Mouse (Mus musculus): ENCODE measurements around the gene Larp1. TPM values are rescaled to one million over a fixed set of nuclear protein-coding genes. Genes with fewer than 3 reads are reported as not detected.
"Not testable (repeated sequence)": the region's sequence is repeated elsewhere in the genome, so short reads cannot be mapped to it uniquely, and the experiment has no call there.

Gene Larp1
- polyA plus RNA-seq, 1 experiment: 32.8 TPM

DNA sequence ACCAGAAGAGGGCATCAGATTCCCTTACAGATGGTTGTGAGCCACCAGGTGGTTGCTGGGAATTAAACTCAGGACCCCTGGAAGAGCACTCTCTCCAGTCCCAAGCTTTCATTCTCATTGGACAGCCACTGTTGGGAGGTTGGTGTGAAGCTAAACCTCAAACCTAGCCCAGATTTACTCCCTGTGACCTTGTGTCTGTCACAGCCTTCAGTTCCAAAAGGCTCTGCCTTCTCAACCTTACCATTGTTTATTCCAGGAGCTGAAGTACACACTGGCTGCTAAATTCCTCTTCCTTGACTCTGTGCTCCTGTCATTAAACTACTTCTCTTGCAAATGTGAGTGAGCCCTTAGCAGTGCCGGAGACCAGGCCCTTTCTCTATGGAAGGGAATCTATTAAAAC lies 20.1 kb downstream of the Larp1 start:
- no peaks in the 10 kb centered on the region for H3K27me3 ChIP-seq (ENCODE audit: control insufficient read depth)
- no peak overlapping the region for H3K4me3 ChIP-seq (replicated peaks)
- TF ChIP-seq GATA1 (IDR thresholded peaks at IDR 0.05; ENCODE audit: low read length): no peak
- no peak for TF ChIP-seq TAL1 (IDR thresholded peaks at IDR 0.05; ENCODE audit: low read length)
- H3K9me3 ChIP-seq (ENCODE audit: control insufficient read depth, low read length): no peaks in the 10 kb centered on the region
- peaks cover 64% of the 10 kb centered on the region for H3K36me3 ChIP-seq (ENCODE audit: control insufficient read depth)
- peaks cover 78% of the 10 kb centered on the region for H3K4me1 ChIP-seq (ENCODE audit: control insufficient read depth)

DNA sequence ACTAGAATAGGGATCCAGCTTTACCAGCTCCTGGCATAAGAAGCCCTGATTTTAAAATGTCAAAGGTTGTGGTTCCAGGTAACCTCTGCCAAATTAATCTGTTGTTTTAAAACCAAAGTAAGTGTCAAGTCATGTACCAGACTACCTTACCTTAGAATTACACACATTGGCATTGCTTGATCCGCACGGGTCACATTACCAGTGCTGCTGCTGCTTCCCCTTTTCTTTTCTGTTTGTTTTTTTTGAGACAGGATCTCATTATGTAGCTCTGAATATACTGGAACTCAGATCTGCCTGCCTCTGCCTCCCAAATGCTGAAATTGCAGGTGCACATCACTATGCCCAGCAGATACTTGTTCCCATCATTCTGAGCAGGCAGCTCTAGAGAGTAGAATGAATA lies 21.0 kb downstream of the Larp1 start:
- no peaks in the 10 kb centered on the region for H3K27me3 ChIP-seq (ENCODE audit: control insufficient read depth)
- no peak overlapping the region for H3K4me3 ChIP-seq (replicated peaks)
- no peaks in the 10 kb centered on the region for H3K9me3 ChIP-seq (ENCODE audit: control insufficient read depth, low read length)
- H3K36me3 ChIP-seq (ENCODE audit: control insufficient read depth): peaks cover 65% of the 10 kb centered on the region
- peaks cover 76% of the 10 kb centered on the region for H3K4me1 ChIP-seq (ENCODE audit: control insufficient read depth)
- no peak for TF ChIP-seq TAL1 (IDR thresholded peaks at IDR 0.05; ENCODE audit: low read length)
- TF ChIP-seq GATA1 (IDR thresholded peaks at IDR 0.05; ENCODE audit: low read length): no peak

DNA sequence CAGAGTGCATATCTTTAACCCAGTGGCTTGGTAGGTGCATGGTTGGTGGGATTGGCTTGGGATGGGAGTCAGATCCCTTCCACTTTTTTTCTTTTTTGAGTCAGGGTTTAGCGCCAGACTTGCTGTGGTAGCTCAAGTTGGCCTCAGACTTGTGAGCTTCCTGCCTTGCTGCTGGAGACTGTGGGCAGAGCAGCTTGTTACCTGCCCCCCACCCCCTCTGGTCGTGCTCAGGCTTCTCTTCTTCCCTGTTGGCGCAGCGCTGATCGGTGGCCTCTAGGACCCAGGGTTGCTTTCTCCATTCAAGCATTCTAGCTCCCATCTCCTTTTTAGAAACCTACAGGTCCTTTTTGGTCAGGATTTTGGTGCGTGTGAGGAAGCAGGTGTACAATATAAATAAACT lies 22.3 kb downstream of the Larp1 start:
- Histone ChIP-seq H3K4me1 (ENCODE audit: control insufficient read depth) (peaks cover 70% of the 10 kb centered on the region), H3K9me3 (ENCODE audit: control insufficient read depth, low read length) (no peaks in the 10 kb centered on the region), H3K4me3 (replicated peaks) (no peak overlapping the region), H3K27me3 (ENCODE audit: control insufficient read depth) (no peaks in the 10 kb centered on the region), H3K36me3 (ENCODE audit: control insufficient read depth) (peaks cover 65% of the 10 kb centered on the region)
- TF ChIP-seq GATA1 (IDR thresholded peaks at IDR 0.05; ENCODE audit: low read length) (no peak), TAL1 (IDR thresholded peaks at IDR 0.05; ENCODE audit: low read length) (no peak)

DNA sequence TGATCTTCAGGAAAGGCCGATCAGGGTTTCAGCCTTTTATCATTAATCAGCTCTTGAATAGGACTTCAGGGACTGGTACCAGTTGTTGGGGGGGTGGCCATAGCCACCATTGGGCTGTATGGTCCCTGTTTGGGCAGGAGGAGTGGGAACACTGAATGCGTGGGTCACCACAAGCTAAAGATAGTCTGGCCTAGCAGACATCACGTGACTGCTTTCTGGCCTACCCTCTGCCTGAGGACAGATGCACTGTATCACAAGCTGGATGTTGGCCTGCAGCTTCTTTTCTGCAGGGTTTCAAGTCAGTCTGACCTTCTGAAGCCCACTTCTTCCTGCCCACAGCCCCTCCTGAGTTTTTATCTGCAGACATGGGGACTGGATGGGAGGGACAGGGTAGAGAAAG lies 24.8 kb downstream of the Larp1 start:
- peaks cover 64% of the 10 kb centered on the region for H3K4me1 ChIP-seq (ENCODE audit: control insufficient read depth)
- no peaks in the 10 kb centered on the region for H3K9me3 ChIP-seq (ENCODE audit: control insufficient read depth, low read length)
- no peak overlapping the region for H3K4me3 ChIP-seq (replicated peaks)
- H3K36me3 ChIP-seq (ENCODE audit: control insufficient read depth): peaks cover 54% of the 10 kb centered on the region
- TF ChIP-seq TAL1 (IDR thresholded peaks at IDR 0.05; ENCODE audit: low read length): no peak
- TF ChIP-seq GATA1 (IDR thresholded peaks at IDR 0.05; ENCODE audit: low read length): no peak
- H3K27me3 ChIP-seq (ENCODE audit: control insufficient read depth): no peaks in the 10 kb centered on the region

DNA sequence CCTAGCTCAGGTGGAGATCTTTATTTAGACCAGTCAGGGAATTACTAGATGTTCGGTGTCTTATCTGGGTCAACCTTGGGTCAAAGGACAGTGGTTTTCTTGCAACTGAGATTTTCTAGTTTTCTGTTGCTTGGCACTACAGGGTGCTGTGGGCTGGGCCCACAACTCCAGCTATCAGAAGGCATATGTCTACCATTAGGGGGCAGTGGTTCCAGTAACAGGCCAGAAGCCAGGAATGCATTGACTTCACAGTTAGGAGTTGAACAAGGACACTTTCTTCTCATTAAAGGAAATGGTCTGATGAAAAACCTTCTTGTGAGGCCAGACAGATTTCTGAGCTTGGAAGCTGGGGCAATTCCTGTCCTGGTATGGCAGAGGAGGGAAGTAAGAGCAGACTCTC lies 30.2 kb downstream of the Larp1 start:
- peaks cover 71% of the 10 kb centered on the region for H3K36me3 ChIP-seq (ENCODE audit: control insufficient read depth)
- H3K4me1 ChIP-seq (ENCODE audit: control insufficient read depth): peaks cover 41% of the 10 kb centered on the region
- no peak overlapping the region for H3K4me3 ChIP-seq (replicated peaks)
- TF ChIP-seq TAL1 (IDR thresholded peaks at IDR 0.05; ENCODE audit: low read length) (no peak), GATA1 (IDR thresholded peaks at IDR 0.05; ENCODE audit: low read length) (no peak)
- no peaks in the 10 kb centered on the region for H3K27me3 ChIP-seq (ENCODE audit: control insufficient read depth)
- no peaks in the 10 kb centered on the region for H3K9me3 ChIP-seq (ENCODE audit: control insufficient read depth, low read length)

- H3K4me1 ChIP-seq (ENCODE audit: control insufficient read depth): peaks cover 20% of the 10 kb centered on the region
- H3K36me3 ChIP-seq (ENCODE audit: control insufficient read depth): peaks cover 91% of the 10 kb centered on the region
- TF ChIP-seq TAL1 (IDR thresholded peaks at IDR 0.05; ENCODE audit: low read length) (no peak), GATA1 (IDR thresholded peaks at IDR 0.05; ENCODE audit: low read length) (no peak)
- H3K4me3 ChIP-seq (replicated peaks): no peak overlapping the region
- no peaks in the 10 kb centered on the region for H3K9me3 ChIP-seq (ENCODE audit: control insufficient read depth, low read length)
- H3K27me3 ChIP-seq (ENCODE audit: control insufficient read depth): no peaks in the 10 kb centered on the region
Observed at GRCm38 (mm10) chr11:58042861-58043431, 34.1 kb downstream of the Larp1 start.

DNA sequence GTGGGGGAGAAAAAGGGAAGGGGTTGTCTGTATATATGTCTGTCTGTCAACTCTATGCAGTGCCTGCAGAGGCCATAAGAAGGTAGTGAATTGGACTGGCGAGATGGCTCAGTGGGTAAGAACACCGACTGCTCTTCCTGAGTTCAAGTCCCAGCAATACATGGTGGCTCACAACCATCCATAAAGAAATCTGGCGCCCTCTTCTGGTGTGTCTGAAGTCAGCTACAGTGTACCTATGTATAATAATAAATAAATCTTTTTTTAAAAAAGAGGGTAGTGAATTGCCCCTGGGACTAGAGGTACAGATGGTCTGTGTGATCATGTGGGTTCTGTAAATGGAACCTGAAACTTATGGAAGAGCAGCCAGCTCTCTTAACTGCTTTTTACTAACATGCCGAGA lies 37.6 kb downstream of the Larp1 start:
- Histone ChIP-seq H3K4me3 (replicated peaks) (no peak overlapping the region), H3K4me1 (ENCODE audit: control insufficient read depth) (peaks cover 9% of the 10 kb centered on the region; the same call in 1 of the 2 replicates), H3K9me3 (ENCODE audit: control insufficient read depth, low read length) (no peaks in the 10 kb centered on the region), H3K27me3 (ENCODE audit: control insufficient read depth) (no peaks in the 10 kb centered on the region), H3K36me3 (ENCODE audit: control insufficient read depth) (peaks cover 99% of the 10 kb centered on the region)
- no peak for TF ChIP-seq GATA1 (IDR thresholded peaks at IDR 0.05; ENCODE audit: low read length)
- no peak for TF ChIP-seq TAL1 (IDR thresholded peaks at IDR 0.05; ENCODE audit: low read length)

DNA sequence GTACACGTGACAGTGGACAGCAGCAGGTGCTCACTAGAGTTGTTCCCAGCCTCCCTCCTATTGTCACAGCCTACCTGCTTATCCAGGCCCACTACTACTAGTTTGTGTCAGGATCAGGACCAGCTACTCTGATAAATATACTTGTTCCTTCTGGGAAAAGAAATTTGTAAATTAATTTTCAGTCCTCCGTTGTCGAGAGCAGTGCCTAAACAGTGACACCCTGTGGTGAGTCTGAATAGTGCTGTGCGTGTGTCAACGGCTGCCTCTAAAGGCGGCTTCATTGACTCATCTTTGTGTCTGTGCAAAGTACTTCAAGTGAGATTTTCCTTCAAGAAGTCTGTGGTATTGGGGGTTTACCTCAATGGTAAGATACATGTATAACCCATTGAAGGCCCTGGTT lies 48.6 kb downstream of the Larp1 start:
- Histone ChIP-seq H3K4me3 (replicated peaks) (no peak overlapping the region), H3K36me3 (ENCODE audit: control insufficient read depth) (peaks cover 96% of the 10 kb centered on the region)

DNA sequence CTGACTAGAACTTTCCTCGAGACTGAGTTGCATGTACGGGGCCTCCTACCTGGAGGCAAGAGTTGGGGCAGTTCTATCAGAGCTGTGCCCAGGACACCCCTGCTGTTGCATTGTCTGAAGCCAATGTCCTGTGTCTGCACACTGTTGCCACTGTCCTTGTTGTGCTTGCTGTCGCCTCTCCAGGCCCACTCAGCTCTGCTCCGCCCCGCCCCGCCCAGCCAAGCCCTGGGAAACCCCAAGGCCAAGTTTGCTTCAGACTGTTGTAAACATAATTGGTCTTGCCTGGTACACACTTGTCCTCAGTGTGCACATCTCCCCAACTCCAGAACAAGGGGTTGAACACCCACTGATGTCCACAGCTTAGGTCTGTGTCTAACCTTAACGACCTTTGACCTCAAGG lies 50.9 kb downstream of the Larp1 start:
- peaks cover 83% of the 10 kb centered on the region for H3K36me3 ChIP-seq (ENCODE audit: control insufficient read depth)
- H3K4me1 ChIP-seq (ENCODE audit: control insufficient read depth); H3K9me3 ChIP-seq (ENCODE audit: control insufficient read depth, low read length); H3K4me3 ChIP-seq (replicated peaks); H3K27me3 ChIP-seq (ENCODE audit: control insufficient read depth): not testable (repeated sequence)

More for the DNA sequence above, 48.6 kb downstream of the Larp1 start:
- no peaks in the 10 kb centered on the region for H3K9me3 ChIP-seq (ENCODE audit: control insufficient read depth, low read length)
- TF ChIP-seq TAL1 (IDR thresholded peaks at IDR 0.05; ENCODE audit: low read length) (no peak), GATA1 (IDR thresholded peaks at IDR 0.05; ENCODE audit: low read length) (no peak)
- H3K27me3 ChIP-seq (ENCODE audit: control insufficient read depth): no peaks in the 10 kb centered on the region
- peaks cover 2% of the 10 kb centered on the region; the same call in 1 of the 2 replicates for H3K4me1 ChIP-seq (ENCODE audit: control insufficient read depth)

GRCm38 (mm10) chr11:58061218-58061617 lies 52.4 kb downstream of the Larp1 start:
- not testable (repeated sequence) for H3K9me3 ChIP-seq (ENCODE audit: control insufficient read depth, low read length); H3K4me3 ChIP-seq (replicated peaks); H3K4me1 ChIP-seq (ENCODE audit: control insufficient read depth); H3K27me3 ChIP-seq (ENCODE audit: control insufficient read depth)
- peaks cover 68% of the 10 kb centered on the region for H3K36me3 ChIP-seq (ENCODE audit: control insufficient read depth)

Measured in erythroblast, embryonic 14.5 days (primary cell).